Comparison of ENCODE assay signal across 26 mouse cellular contexts in the genomic region with DNA sequence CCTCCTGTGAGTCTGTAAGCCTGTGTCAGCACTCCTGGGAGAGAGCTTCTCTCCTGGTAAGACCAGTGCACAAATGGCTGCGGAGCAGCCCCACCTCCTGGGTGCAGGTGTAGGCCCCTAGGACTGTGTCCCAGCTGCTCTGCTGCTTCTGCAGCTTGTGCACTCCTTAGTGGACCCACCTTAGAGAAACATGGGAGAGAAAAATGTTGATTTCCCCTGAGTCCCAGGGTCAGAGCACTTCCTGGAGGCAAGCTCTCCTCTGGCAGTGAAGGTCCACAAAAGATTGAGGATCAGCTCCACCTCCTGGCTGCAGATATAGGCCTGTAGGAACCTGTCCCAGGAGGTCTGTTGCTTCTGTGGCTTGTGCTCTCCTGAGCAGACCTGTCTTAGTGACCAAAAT.
DNase-seq lines count a peak whose midpoint lies in the region; ATAC-seq and TF ChIP-seq lines count a peak whose summit lies in the region.
"Had no signal": no experiment of that assay in that cellular context is flagged by ENCODE, and none has a peak within 500 bp of the region (broad histone marks: within the 10 kb centered on the region; RNA-seq: fewer than 3 reads in every experiment).

No protein-coding gene starts in this region.

- no peak for DNase-seq in kidney, postnatal 0 days (ENCODE audit: low spot score)
- DNase-seq in kidney, adult 2 months, result no peak
- DNase-seq in urinary bladder, postnatal 14 days (ENCODE audit: low spot score), result peak; percentile 9
- DNase-seq in urinary bladder, postnatal 4 days (ENCODE audit: low spot score in 2 of 2), result no peak
- DNase-seq in adrenal gland, postnatal 25 days, result no peak
- DNase-seq in heart, adult 8-10 months (ENCODE audit: low spot score), result no peak
- DNase-seq: adrenal gland, postnatal 14 days; cerebellum, adult 18-20 months; cerebellum, postnatal 14 days; gastrocnemius, postnatal 10 days; kidney, adult 8-10 months; kidney, postnatal 14 days; thymus, adult 2 months; thymus, postnatal 36 days had no signal

- TF ChIP-seq POLR2A in kidney, adult 2 months (IDR thresholded peaks at IDR 0.05; ENCODE audit: low read depth, low read length), result no peak

- no peak overlapping the region for H3K4me2 ChIP-seq in kidney, postnatal 0 days (ENCODE audit: low read length)
- no peak overlapping the region for H3K4me2 ChIP-seq in stomach, embryonic 14.5 days (replicated peaks; ENCODE audit: low read depth, low read length)
- H3K4me2 ChIP-seq: forebrain, embryonic 13.5 days; heart, embryonic 15.5 days; hindbrain, embryonic 14.5 days; limb, embryonic 12.5 days; liver, embryonic 15.5 days; lung, embryonic 15.5 days; midbrain, embryonic 13.5 days; neural tube, embryonic 13.5 days had no signal

- no peak overlapping the region for H3K9ac ChIP-seq in kidney, postnatal 0 days (ENCODE audit: low read depth, low read length)
- no peak overlapping the region for H3K9ac ChIP-seq in stomach, embryonic 14.5 days (replicated peaks; ENCODE audit: low read depth, low read length)
- H3K9ac ChIP-seq: forebrain, embryonic 13.5 days; heart, embryonic 15.5 days; hindbrain, embryonic 14.5 days; limb, embryonic 12.5 days; liver, embryonic 15.5 days; lung, embryonic 15.5 days; midbrain, embryonic 13.5 days; neural tube, embryonic 13.5 days had no signal

- no peaks in the 10 kb centered on the region for H3K4me1 ChIP-seq in kidney, postnatal 0 days (replicated peaks; ENCODE audit: insufficient read depth, low read length)
- no peaks in the 10 kb centered on the region for H3K4me1 ChIP-seq in kidney, adult 2 months (ENCODE audit: control insufficient read depth, insufficient read depth, low read length)
- H3K4me1 ChIP-seq in stomach, embryonic 14.5 days (ENCODE audit: control insufficient read depth, insufficient read depth, low read length), result no peaks in the 10 kb centered on the region
- H3K4me1 ChIP-seq: forebrain, embryonic 13.5 days; heart, embryonic 10.5 days; heart, embryonic 15.5 days; limb, embryonic 12.5 days; liver, embryonic 15.5 days; lung, embryonic 15.5 days; midbrain, embryonic 13.5 days; neural tube, embryonic 13.5 days had no signal

- H3K36me3 ChIP-seq in kidney, postnatal 0 days (ENCODE audit: insufficient read depth, low read length), result no peaks in the 10 kb centered on the region
- no peaks in the 10 kb centered on the region for H3K36me3 ChIP-seq in kidney, adult 2 months (ENCODE audit: control insufficient read depth, insufficient read depth, low read length)
- no peaks in the 10 kb centered on the region for H3K36me3 ChIP-seq in stomach, embryonic 14.5 days (ENCODE audit: control insufficient read depth, insufficient read depth, low read length)
- H3K36me3 ChIP-seq: heart, embryonic 10.5 days; heart, embryonic 15.5 days; limb, embryonic 12.5 days; liver, embryonic 15.5 days; lung, embryonic 15.5 days; midbrain, embryonic 13.5 days; neural tube, embryonic 13.5 days had no signal

- no peak overlapping the region for H3K4me3 ChIP-seq in kidney, postnatal 0 days (replicated peaks; ENCODE audit: low read depth, low read length)
- no peak overlapping the region for H3K4me3 ChIP-seq in kidney, adult 2 months (ENCODE audit: insufficient read depth, low read depth, low read length)
- H3K4me3 ChIP-seq in stomach, embryonic 14.5 days (ENCODE audit: low read depth, low read length), result no peak overlapping the region
- H3K4me3 ChIP-seq: forebrain, embryonic 13.5 days; heart, embryonic 10.5 days; heart, embryonic 15.5 days; limb, embryonic 12.5 days; liver, embryonic 15.5 days; lung, embryonic 15.5 days; midbrain, embryonic 13.5 days; neural tube, embryonic 13.5 days had no signal

- H3K9me3 ChIP-seq in kidney, postnatal 0 days (replicated peaks; ENCODE audit: low read length), result no peaks in the 10 kb centered on the region
- no peaks in the 10 kb centered on the region for H3K9me3 ChIP-seq in stomach, embryonic 14.5 days (ENCODE audit: control insufficient read depth, low read depth, low read length)
- H3K9me3 ChIP-seq: forebrain, embryonic 13.5 days; heart, embryonic 10.5 days; heart, embryonic 15.5 days; limb, embryonic 12.5 days; liver, embryonic 15.5 days; lung, embryonic 15.5 days; midbrain, embryonic 13.5 days; neural tube, embryonic 13.5 days had no signal

- WGBS in kidney, postnatal 0 days, result 85% methylated on average over 1 of the region's 1 CpGs
- 100% methylated on average over 1 of the region's 1 CpGs for WGBS in kidney, adult 2 months
- 77% methylated on average over 1 of the region's 1 CpGs for WGBS in stomach, embryonic 14.5 days

- TF ChIP-seq CTCF in kidney, postnatal 0 days (IDR thresholded peaks at IDR 0.05; ENCODE audit: low read depth), result peak; percentile 26; the same call in 1 of the 2 replicates
- no peak for TF ChIP-seq CTCF in kidney, adult 2 months (conservative IDR thresholded peaks at IDR 0.05; ENCODE audit: insufficient read depth, insufficient read length, low read depth, low read length)

- H3K27me3 ChIP-seq in kidney, postnatal 0 days (ENCODE audit: insufficient read depth, low read length), result no peaks in the 10 kb centered on the region
- H3K27me3 ChIP-seq in kidney, adult 2 months (replicated peaks; ENCODE audit: control insufficient read depth, insufficient read depth, low read length), result no peaks in the 10 kb centered on the region
- no peaks in the 10 kb centered on the region for H3K27me3 ChIP-seq in stomach, embryonic 14.5 days (ENCODE audit: control insufficient read depth, insufficient read depth, low read length)
- H3K27me3 ChIP-seq: forebrain, embryonic 13.5 days; heart, embryonic 15.5 days; limb, embryonic 12.5 days; liver, embryonic 15.5 days; lung, embryonic 15.5 days; midbrain, embryonic 13.5 days; neural tube, embryonic 13.5 days had no signal

- no peak overlapping the region for H3K27ac ChIP-seq in kidney, postnatal 0 days
- no peak overlapping the region for H3K27ac ChIP-seq in kidney, adult 2 months (ENCODE audit: insufficient read depth, low read depth, low read length)
- no peak overlapping the region for H3K27ac ChIP-seq in stomach, embryonic 14.5 days (ENCODE audit: low read length)
- H3K27ac ChIP-seq: forebrain, embryonic 13.5 days; heart, embryonic 10.5 days; heart, embryonic 15.5 days; hindbrain, embryonic 14.5 days; limb, embryonic 12.5 days; liver, embryonic 15.5 days; lung, embryonic 15.5 days; macrophage; midbrain, embryonic 13.5 days; neural tube, embryonic 13.5 days had no signal

- ATAC-seq in kidney, postnatal 0 days (replicated peaks; ENCODE audit: low FRiP score, low read depth), result no peak
- peak; percentile 79; the same call in 1 of the 2 replicates for ATAC-seq in stomach, embryonic 14.5 days (ENCODE audit: insufficient number of reproducible peaks, insufficient read depth, low FRiP score, low read depth)
- ATAC-seq: CD4-positive, CD25-positive, alpha-beta regulatory T cell, adult 4 months; forebrain, embryonic 13.5 days; midbrain, embryonic 13.5 days had no signal
